Mouse (Mus musculus): ENCODE results near the gene Pold2.
"Not testable (repeated sequence)": the region's sequence is repeated elsewhere in the genome, so short reads cannot be mapped to it uniquely, and the experiment has no call there.

Pold2 gene

GRCm38 (mm10) chr11:5897839-5898238, 19.7 kb upstream of the Pold2 start:
- no peak for DNase-seq

GRCm38 (mm10) chr11:5897230-5897629, 19.1 kb upstream of the Pold2 start:
- DNase-seq, result no peak

- DNase-seq, result no peak
Measured at GRCm38 (mm10) chr11:5893807-5894206, 15.7 kb upstream of the Pold2 start.

GRCm38 (mm10) chr11:5892810-5893368, 14.8 kb upstream of the Pold2 start:
- DNase-seq, result no peak

- peak; percentile 63 for DNase-seq
Measured at GRCm38 (mm10) chr11:5892151-5892591, 14.1 kb upstream of the Pold2 start.

GRCm38 (mm10) chr11:5888563-5888962, 10.5 kb upstream of the Pold2 start:
- DNase-seq, result not testable (repeated sequence)

GRCm38 (mm10) chr11:5887250-5887649, 9.2 kb upstream of the Pold2 start:
- no peak for DNase-seq

GRCm38 (mm10) chr11:5886187-5886586, 8.1 kb upstream of the Pold2 start:
- DNase-seq, result peak; percentile 48

GRCm38 (mm10) chr11:5882518-5882917, 4.4 kb upstream of the Pold2 start:
- no peak for DNase-seq

GRCm38 (mm10) chr11:5879905-5880304, 1.8 kb upstream of the Pold2 start:
- peak; percentile 57 for DNase-seq

GRCm38 (mm10) chr11:5878661-5879060, 569 bp upstream of the Pold2 start:
- DNase-seq, result no peak

GRCm38 (mm10) chr11:5877421-5877820, 671 bp downstream of the Pold2 start:
- DNase-seq, result no peak

GRCm38 (mm10) chr11:5873192-5873591, 4.9 kb downstream of the Pold2 start:
- no peak for DNase-seq

- DNase-seq, result no peak
Measured at GRCm38 (mm10) chr11:5872707-5873106, 5.4 kb downstream of the Pold2 start.

- DNase-seq, result no peak
Measured at GRCm38 (mm10) chr11:5870069-5870468, 8.0 kb downstream of the Pold2 start.

- no peak for DNase-seq
Measured at GRCm38 (mm10) chr11:5869331-5869730, 8.8 kb downstream of the Pold2 start.

- DNase-seq, result no peak
Measured at GRCm38 (mm10) chr11:5868324-5868723, 9.8 kb downstream of the Pold2 start.

- DNase-seq, result no peak
Measured at GRCm38 (mm10) chr11:5867196-5867595, 10.9 kb downstream of the Pold2 start.

- DNase-seq, result no peak
Measured at GRCm38 (mm10) chr11:5862394-5863105, 15.5 kb downstream of the Pold2 start.

GRCm38 (mm10) chr11:5861678-5862393, 16.3 kb downstream of the Pold2 start, which contains the start of gene Aebp1:
Aebp1 (plus strand) TSS chr11:5861947.
- DNase-seq, result no peak

GRCm38 (mm10) chr11:5860639-5861038, 17.5 kb downstream of the Pold2 start:
- DNase-seq, result no peak

- DNase-seq, result no peak
Measured at GRCm38 (mm10) chr11:5859883-5860550, 18.1 kb downstream of the Pold2 start.

GRCm38 (mm10) chr11:5858723-5859122, 19.4 kb downstream of the Pold2 start:
- no peak for DNase-seq

Measured in cerebellum, adult 11 months (tissue).